Mouse (Mus musculus): Measurements from ENCODE around the gene Agtpbp1. TPM values are rescaled to one million over a fixed set of nuclear protein-coding genes. Genes with fewer than 3 reads are reported as not detected.
"Not testable (repeated sequence)": the region's sequence is repeated elsewhere in the genome, so short reads cannot be mapped to it uniquely, and the experiment has no call there.

Gene Agtpbp1
- total RNA-seq, 2 experiments from 2014 or later: 45.5 to 83.4 TPM

DNA sequence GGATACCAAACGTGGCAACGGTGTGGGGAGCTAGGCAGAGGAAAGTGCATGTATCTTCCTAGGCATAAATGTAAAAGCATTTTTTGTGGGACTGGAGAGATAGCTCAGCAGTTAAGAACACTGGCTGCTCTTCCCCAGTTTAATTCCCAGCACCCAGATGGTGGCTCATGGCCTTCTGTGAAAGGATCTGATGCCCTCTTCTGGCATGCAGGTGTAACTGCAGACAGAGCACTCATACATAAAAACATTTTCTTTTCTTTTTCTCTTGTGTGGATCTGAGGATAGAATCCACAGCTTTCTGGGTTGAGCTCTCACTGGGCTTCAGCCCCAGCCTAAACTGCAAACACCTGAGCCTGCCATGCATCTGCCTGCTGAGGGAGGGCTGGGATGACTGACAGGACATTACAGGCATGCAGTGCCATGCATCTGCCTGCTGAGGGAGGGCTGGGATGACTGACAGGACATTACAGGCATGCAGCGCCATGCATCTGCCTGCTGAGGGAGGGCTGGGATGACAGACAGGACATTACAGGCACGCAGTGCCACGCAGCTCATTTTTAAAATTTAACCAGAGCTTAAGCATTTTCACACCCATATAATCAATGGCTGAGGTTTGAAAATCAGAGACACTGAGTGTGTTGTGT is 90.3 kb downstream of the Agtpbp1 start:
- peak; percentile 30; the same call in 1 of the 2 replicates for ATAC-seq (replicated peaks; ENCODE audit: low FRiP score, poor library complexity, severe bottlenecking)

- ATAC-seq (replicated peaks; ENCODE audit: low FRiP score, poor library complexity, severe bottlenecking): no peak
Observed at GRCm38 (mm10) chr13:59490726-59491125, 94.3 kb downstream of the Agtpbp1 start.

GRCm38 (mm10) chr13:59489143-59489542 is 95.9 kb downstream of the Agtpbp1 start:
- ATAC-seq (replicated peaks; ENCODE audit: low FRiP score, poor library complexity, severe bottlenecking): no peak

DNA sequence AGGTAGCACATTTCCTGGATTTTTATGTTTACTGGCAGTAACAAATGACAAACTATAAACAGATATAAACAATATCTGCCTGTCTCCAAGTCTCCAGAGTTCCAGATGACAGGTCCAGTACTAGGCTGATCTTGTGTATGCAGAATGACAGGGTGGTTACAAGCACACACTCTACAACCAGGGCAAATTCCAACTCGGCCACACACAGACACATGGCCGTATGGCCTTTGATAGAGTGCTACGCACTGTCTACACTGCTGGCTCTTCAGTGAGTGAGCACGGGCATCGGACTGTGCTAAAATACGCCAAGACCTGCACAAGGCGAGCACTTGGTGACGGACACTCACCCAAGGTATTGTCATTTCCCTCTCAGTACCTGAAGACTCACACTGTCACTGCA is 97.7 kb downstream of the Agtpbp1 start:
- ATAC-seq (replicated peaks; ENCODE audit: low FRiP score, poor library complexity, severe bottlenecking): no peak

- ATAC-seq (replicated peaks; ENCODE audit: low FRiP score, poor library complexity, severe bottlenecking): no peak
Observed at GRCm38 (mm10) chr13:59486243-59486642, 98.8 kb downstream of the Agtpbp1 start.

GRCm38 (mm10) chr13:59485456-59485855 is 99.6 kb downstream of the Agtpbp1 start:
- ATAC-seq (replicated peaks; ENCODE audit: low FRiP score, poor library complexity, severe bottlenecking): no peak

DNA sequence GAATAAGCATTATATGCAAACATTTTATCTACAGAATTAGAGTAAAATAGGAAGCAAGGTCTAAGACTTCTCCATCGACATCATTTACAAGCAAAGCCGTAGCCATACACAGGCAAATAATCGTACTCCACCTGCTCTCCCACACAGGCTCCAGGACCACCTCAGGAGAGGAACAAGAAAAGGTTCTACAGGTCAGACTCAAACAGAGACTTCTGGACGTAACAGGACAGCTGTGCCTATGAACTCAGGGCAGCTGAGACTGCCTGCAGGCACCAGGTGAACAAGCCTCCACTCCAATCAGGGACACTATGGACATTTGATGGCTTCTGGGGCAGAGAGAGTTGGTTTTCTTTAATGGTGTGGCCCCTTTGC is 103.6 kb downstream of the Agtpbp1 start:
- ATAC-seq (replicated peaks; ENCODE audit: low FRiP score, poor library complexity, severe bottlenecking): no peak

GRCm38 (mm10) chr13:59480599-59481483 is 104.2 kb downstream of the Agtpbp1 start:
- ATAC-seq (replicated peaks; ENCODE audit: low FRiP score, poor library complexity, severe bottlenecking): no peak

DNA sequence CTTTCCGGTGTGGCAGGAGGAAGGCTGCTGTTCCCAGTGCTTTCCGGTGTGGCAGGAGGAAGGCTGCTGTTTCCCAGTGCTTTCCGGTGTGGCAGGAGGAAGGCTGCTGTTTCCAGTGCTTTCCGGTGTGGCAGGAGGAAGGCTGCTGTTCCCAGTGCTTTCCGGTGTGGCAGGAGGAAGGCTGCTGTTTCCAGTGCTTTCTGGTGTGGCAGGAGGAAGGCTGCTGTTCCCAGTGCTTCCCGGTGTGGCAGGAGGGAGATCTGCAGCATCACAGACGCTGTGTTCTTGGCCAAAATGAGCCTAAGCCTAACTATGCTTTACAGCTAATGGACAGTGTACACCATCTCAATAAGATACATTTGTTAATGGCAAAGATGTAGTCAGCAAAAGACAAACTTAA is 107.1 kb downstream of the Agtpbp1 start:
- not testable (repeated sequence) for ATAC-seq (replicated peaks; ENCODE audit: low FRiP score, poor library complexity, severe bottlenecking)

DNA sequence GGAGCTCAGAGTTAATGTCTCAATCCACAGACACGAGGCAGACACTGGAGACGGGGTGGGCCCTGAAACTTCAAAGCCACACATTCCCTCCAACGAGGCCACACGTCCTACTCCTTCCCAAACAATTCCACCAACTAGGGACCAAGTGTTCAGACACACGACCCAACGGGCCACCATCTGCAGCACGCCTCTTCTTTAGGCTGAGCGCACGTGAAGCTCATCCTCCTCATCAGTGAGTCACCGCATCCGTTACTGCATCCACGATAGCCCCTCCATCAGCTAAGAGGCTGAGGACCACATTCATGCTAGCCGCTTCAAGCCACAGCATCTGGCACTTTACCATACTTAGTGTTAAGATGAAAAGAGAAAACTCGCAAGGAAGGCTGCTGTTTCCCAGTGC is 107.6 kb downstream of the Agtpbp1 start:
- no peak for ATAC-seq (replicated peaks; ENCODE audit: low FRiP score, poor library complexity, severe bottlenecking)

GRCm38 (mm10) chr13:59474973-59475372 is 110.1 kb downstream of the Agtpbp1 start:
- no peak for ATAC-seq (replicated peaks; ENCODE audit: low FRiP score, poor library complexity, severe bottlenecking)

DNA sequence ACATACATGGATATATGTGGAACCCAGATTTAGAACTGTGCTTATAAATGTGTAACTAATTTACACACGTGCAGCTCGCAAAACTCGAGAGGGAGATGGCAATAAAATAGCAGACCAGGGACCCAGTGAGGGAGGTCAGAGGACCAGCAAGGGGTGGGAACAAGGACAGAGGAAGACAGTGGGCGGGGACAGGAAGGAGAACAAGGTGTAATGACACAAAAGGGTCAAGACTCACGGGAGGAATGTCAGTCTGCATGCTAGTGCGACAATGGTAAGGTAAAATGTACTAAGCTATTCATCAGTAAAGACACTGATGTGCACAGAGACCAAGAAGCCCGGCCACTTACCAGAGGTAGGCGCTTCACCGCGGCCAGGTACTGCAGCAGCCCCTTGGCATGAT is 111.7 kb downstream of the Agtpbp1 start:
- no peak for ATAC-seq (replicated peaks; ENCODE audit: low FRiP score, poor library complexity, severe bottlenecking)

DNA sequence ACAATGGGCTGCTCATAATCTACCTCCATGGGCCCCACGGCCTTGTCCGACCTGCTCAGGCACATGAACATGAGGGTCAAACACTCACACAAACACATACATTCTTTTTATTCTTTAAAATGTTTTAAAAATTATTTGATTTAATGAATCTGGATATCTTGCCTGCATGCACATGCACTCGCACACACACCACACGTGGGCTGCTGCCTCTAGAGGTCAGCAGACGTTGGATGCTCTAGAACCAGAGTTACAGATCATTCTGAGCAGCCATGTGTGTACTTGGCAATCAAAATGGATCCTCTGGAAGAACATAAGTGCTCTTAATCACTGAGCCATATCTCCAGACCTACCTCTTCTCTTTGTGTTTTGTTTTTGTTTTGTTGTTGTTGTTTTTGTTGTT is 112.8 kb downstream of the Agtpbp1 start:
- no peak for ATAC-seq (replicated peaks; ENCODE audit: low FRiP score, poor library complexity, severe bottlenecking)

DNA sequence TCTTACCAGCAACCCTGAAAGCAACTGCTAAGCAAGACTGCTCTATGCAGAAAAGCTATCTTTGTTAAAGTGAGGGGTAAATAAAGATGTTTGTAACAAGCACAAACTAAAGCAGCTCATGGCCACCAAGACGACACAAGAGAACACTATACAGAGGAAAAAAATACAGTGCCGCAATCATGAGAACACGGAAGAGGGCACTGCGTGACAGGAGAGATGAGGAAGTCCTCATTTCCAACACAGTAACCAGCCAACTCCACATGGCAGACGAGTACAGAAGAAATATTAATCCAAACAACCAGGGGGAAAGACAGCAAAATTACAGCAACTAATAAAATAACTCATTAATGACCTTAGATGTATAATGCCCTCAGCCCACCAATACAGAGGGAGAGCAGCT is 115.3 kb downstream of the Agtpbp1 start:
- ATAC-seq (replicated peaks; ENCODE audit: low FRiP score, poor library complexity, severe bottlenecking): no peak

GRCm38 (mm10) chr13:59468181-59468802 is 116.7 kb downstream of the Agtpbp1 start:
- ATAC-seq (replicated peaks; ENCODE audit: low FRiP score, poor library complexity, severe bottlenecking): no peak

- no peak for ATAC-seq (replicated peaks; ENCODE audit: low FRiP score, poor library complexity, severe bottlenecking)
Observed at GRCm38 (mm10) chr13:59467591-59467990, 117.4 kb downstream of the Agtpbp1 start.

DNA sequence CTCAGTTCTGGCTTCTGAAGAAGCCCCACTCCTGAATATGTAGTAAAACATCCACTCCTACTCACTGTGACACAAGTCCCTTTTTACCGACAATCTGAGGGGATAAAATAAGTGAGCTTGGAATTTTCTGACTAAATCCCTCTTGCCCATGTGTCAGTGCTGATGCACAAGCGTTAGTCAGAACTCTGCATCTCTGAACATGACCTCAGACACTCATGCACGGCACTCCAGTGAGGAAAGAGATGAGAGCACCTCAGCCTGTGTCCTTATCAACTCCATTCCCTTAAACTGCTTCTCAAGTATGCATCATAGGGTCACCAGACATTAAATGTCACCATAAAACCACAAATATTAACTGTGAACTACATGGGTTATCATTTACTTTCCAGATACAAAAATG is 124.1 kb downstream of the Agtpbp1 start:
- no peak for ATAC-seq (replicated peaks; ENCODE audit: low FRiP score, poor library complexity, severe bottlenecking)

GRCm38 (mm10) chr13:59456203-59456602 is 128.8 kb downstream of the Agtpbp1 start:
- no peak for ATAC-seq (replicated peaks; ENCODE audit: low FRiP score, poor library complexity, severe bottlenecking)

DNA sequence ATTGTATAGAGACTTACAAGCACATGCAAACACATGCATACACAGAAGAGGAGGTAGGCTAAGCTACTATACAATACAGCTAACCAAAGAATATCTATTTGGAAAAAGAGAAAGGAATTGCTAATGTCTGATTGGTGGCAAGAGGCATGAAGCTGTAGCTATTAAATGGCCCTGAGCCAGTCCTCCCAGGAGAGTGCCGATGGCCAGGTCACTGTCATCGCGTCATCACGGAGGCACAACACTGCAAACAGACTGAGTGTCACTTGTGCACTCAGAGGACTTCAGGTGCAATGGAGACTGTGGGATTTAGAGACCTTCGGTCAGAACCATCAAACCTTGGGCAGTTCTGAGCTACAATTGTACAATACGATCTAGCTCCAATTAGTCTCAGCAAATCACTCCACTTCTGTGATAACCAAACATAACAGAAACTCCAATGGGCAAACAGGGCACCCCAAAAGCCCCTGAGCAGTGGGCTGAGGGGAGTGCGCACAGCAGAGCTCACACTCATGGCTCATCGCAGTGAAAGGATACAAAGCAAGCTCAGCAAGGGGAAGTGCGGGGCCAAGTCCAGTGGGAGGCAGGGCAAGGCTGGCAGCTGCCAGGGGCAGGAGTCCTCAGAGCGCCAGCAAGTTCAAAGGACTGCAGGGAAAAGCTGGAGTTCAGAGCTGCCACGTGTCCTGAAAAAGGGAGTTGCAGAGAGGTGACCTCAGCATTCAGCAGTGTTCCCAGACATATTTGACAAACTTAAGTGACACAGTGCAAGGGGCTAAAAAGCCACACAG is 130.8 kb downstream of the Agtpbp1 start:
- ATAC-seq (replicated peaks; ENCODE audit: low FRiP score, poor library complexity, severe bottlenecking): no peak

- ATAC-seq (replicated peaks; ENCODE audit: low FRiP score, poor library complexity, severe bottlenecking): no peak
Observed at GRCm38 (mm10) chr13:59453582-59453981, 131.4 kb downstream of the Agtpbp1 start.
